ENCODE assay signal across 8 mouse cellular contexts in genomic region chr10:86636953-86637376, GRCm38 (mm10).
DNase-seq lines count a peak whose midpoint lies in the region; ATAC-seq lines count a peak whose summit lies in the region.
"Not testable (repeated sequence)": the region's sequence is repeated elsewhere in the genome, so short reads cannot be mapped to it uniquely, and the experiment has no call there.

No protein-coding gene starts in this region.

- not testable (repeated sequence) for H3K27me3 ChIP-seq in forebrain, embryonic 14.5 days (replicated peaks; ENCODE audit: control insufficient read depth, insufficient read depth, low read length); liver, embryonic 16.5 days (ENCODE audit: control insufficient read depth, insufficient read depth, low read depth, low read length); neural tube, embryonic 13.5 days

- not testable (repeated sequence) for H3K9me3 ChIP-seq in forebrain, embryonic 14.5 days (replicated peaks; ENCODE audit: control insufficient read depth, low read length); liver, embryonic 16.5 days (replicated peaks; ENCODE audit: control insufficient read depth, low read length); neural tube, embryonic 13.5 days

- intact Hi-C loops in heart, postnatal 14 days (cut with DNase I), result loop anchor here (5.0 kb wide), 1 partner anchor 95 kb away; no protein-coding TSS in a partner anchor

- peak; percentile 77 for ATAC-seq in forebrain, embryonic 14.5 days
- ATAC-seq in liver, embryonic 16.5 days (ENCODE audit: low read depth), result peak; percentile 50
- peak; percentile 91 for ATAC-seq in neural tube, embryonic 13.5 days (ENCODE audit: low read depth)

- WGBS in forebrain, embryonic 14.5 days, result 5% methylated on average over 14 of the region's 14 CpGs
- WGBS in large intestine, adult 2 months, result 2% methylated on average over 14 of the region's 14 CpGs
- WGBS in liver, embryonic 16.5 days (ENCODE audit: insufficient replicate concordance), result 3% methylated on average over 14 of the region's 14 CpGs
- WGBS in neural tube, embryonic 13.5 days, result 4% methylated on average over 14 of the region's 14 CpGs

- H3K36me3 ChIP-seq in forebrain, embryonic 14.5 days (ENCODE audit: control insufficient read depth, insufficient read depth, low read length); liver, embryonic 16.5 days (ENCODE audit: control insufficient read depth, insufficient read depth); neural tube, embryonic 13.5 days: not testable (repeated sequence)

- not testable (repeated sequence) for H3K27ac ChIP-seq in forebrain, embryonic 14.5 days (ENCODE audit: low read depth, low read length); liver, embryonic 16.5 days (ENCODE audit: low read length); neural tube, embryonic 13.5 days (replicated peaks)

- peak overlapping the region; percentile 43 for H3K4me2 ChIP-seq in forebrain, embryonic 14.5 days (ENCODE audit: low read length)
- peak overlapping the region; percentile 49 for H3K4me2 ChIP-seq in liver, embryonic 16.5 days (ENCODE audit: low read depth, low read length)
- peak overlapping the region; percentile 54 for H3K4me2 ChIP-seq in neural tube, embryonic 13.5 days

- H3K9ac ChIP-seq in forebrain, embryonic 14.5 days (ENCODE audit: low read length); liver, embryonic 16.5 days (ENCODE audit: low read depth, low read length): not testable (repeated sequence)
- H3K9ac ChIP-seq in neural tube, embryonic 13.5 days, result peak overlapping the region; percentile 45; the same call in 1 of the 2 replicates

- H3K4me3 ChIP-seq in forebrain, embryonic 14.5 days (ENCODE audit: low read depth, low read length), result peak overlapping the region; percentile 19
- H3K4me3 ChIP-seq in liver, embryonic 16.5 days (ENCODE audit: low read depth, low read length), result peak overlapping the region; percentile 8; the same call in 1 of the 2 replicates
- peak overlapping the region; percentile 36 for H3K4me3 ChIP-seq in neural tube, embryonic 13.5 days

- not testable (repeated sequence) for H3K4me1 ChIP-seq in forebrain, embryonic 14.5 days (ENCODE audit: control insufficient read depth, insufficient read depth, low read length); liver, embryonic 16.5 days (ENCODE audit: control insufficient read depth, low read depth, low read length); neural tube, embryonic 13.5 days (replicated peaks)

- DNase-seq in ES-CJ7 (ENCODE audit: low read depth, low spot score), result peak; percentile 89
- peak; percentile 45 for DNase-seq in cerebellum, adult 11 months
- DNase-seq in forebrain, embryonic 14.5 days (ENCODE audit: low spot score), result peak; percentile 69
- peak; percentile 69 to 85 for DNase-seq in heart, postnatal 14 days
- DNase-seq in large intestine, adult 2 months (ENCODE audit: low read depth, low spot score), result peak; percentile 28
- DNase-seq in telencephalon, adult 2 months (ENCODE audit: low read depth, low spot score), result peak; percentile 45

Comparison
In these comparisons a context has a peak if more than half of its experiments do, and no peak if none do; other contexts are left out.
1. DNase-seq: peak in every context shown above with its lines; median percentile 89 in ES-CJ7; 77 in heart, postnatal 14 days; 69 in forebrain, embryonic 14.5 days; 45 in cerebellum, adult 11 months; 45 in telencephalon, adult 2 months; 28 in large intestine, adult 2 months.